Mouse (Mus musculus) subcutaneous adipose tissue, adult 2 months (tissue): Measurements from ENCODE around the gene Svs6. TPM values are rescaled to one million over a fixed set of nuclear protein-coding genes. Genes with fewer than 3 reads are reported as not detected.

Source experiments
- polyA plus RNA-seq: library from polyadenylated mRNA; depleted of rRNA; stranded (reverse); fragments of >200 nt; gene quantifications from 2 replicates; pipeline ENCODE4 v1.2.3, GENCODE M21; 2012; ENCODE audit warnings: low replicate concordance; rRNA removed

The Svs6 gene
- not detected in 2 replicates for polyA plus RNA-seq

GRCm38 (mm10) chr2:164316451-164316850 is at the start of gene Svs6:
TSS of gene Svs6 (plus strand) at chr2:164316751.

GRCm38 (mm10) chr2:164278359-164278758 is 38.2 kb upstream of the Svs6 start, which contains the start of gene Svs4:
TSS of gene Svs4 (minus strand) at chr2:164278459.

GRCm38 (mm10) chr2:164288968-164289367 is 27.6 kb upstream of the Svs6 start, which contains the start of gene Svs3a:
TSS of gene Svs3a (plus strand) at chr2:164289268.

GRCm38 (mm10) chr2:164332440-164332839 is 15.9 kb downstream of the Svs6 start, which contains the start of gene Svs5:
TSS of gene Svs5 (plus strand) at chr2:164332740.

Other genes starting within 250 kb of the Svs6 start
- 11.5 and 16.5 TPM in 2 replicates for gene Stk4, start 246.4 kb upstream of the Svs6 start, polyA plus RNA-seq
- gene Tomm34, start 245.6 kb upstream of the Svs6 start, polyA plus RNA-seq, result 49.5 and 50.0 TPM in 2 replicates
- 0.22 TPM in 1 of 2 replicates, not detected in the other for gene Kcns1, start 145.6 kb upstream of the Svs6 start, polyA plus RNA-seq
- gene Wfdc5, start 134.0 kb upstream of the Svs6 start, polyA plus RNA-seq, result not detected in 2 replicates
- gene Wfdc12, start 126.1 kb upstream of the Svs6 start, polyA plus RNA-seq, result 0.40 and 1.9 TPM in 2 replicates
- not detected in 2 replicates for gene Wfdc15a, start 116.6 kb upstream of the Svs6 start, polyA plus RNA-seq
- gene Wfdc15b, start 95.1 kb upstream of the Svs6 start, polyA plus RNA-seq, result 18.1 TPM in 1 of 2 replicates, not detected in the other
- gene Svs2, start 78.3 kb upstream of the Svs6 start, polyA plus RNA-seq, result 0.80 TPM in 1 of 2 replicates, not detected in the other
- gene Svs3b, start 60.1 kb upstream of the Svs6 start, polyA plus RNA-seq, result 0.17 TPM in 1 of 2 replicates, not detected in the other
- 2.5 TPM in 1 of 2 replicates, not detected in the other for gene Svs4, start 38.3 kb upstream of the Svs6 start, polyA plus RNA-seq
- gene Svs3a, start 27.5 kb upstream of the Svs6 start, polyA plus RNA-seq, result 0.39 TPM in 1 of 2 replicates, not detected in the other
- gene Svs5, start 16.0 kb downstream of the Svs6 start, polyA plus RNA-seq, result 0.23 and 8.3 TPM in 2 replicates
- gene Slpi, start 72.3 kb downstream of the Svs6 start, polyA plus RNA-seq, result 12.5 and 17.4 TPM in 2 replicates
- gene Rbpjl, start 86.4 kb downstream of the Svs6 start, polyA plus RNA-seq, result not detected in 2 replicates
- gene Matn4, start 88.4 kb downstream of the Svs6 start, polyA plus RNA-seq, result 0.42 and 1.4 TPM in 2 replicates
- gene Sdc4, start 127.1 kb downstream of the Svs6 start, polyA plus RNA-seq, result 23.4 and 58.2 TPM in 2 replicates
- 92.6 and 114 TPM in 2 replicates for gene Sys1, start 140.2 kb downstream of the Svs6 start, polyA plus RNA-seq
- 9.2 and 40.8 TPM in 2 replicates for gene Gm20458, start 144.2 kb downstream of the Svs6 start, polyA plus RNA-seq
- not detected in 2 replicates for gene Trp53tg5, start 157.0 kb downstream of the Svs6 start, polyA plus RNA-seq
- 55.8 and 81.1 TPM in 2 replicates for gene Dbndd2, start 169.4 kb downstream of the Svs6 start, polyA plus RNA-seq
- 101 and 156 TPM in 2 replicates for gene Pigt, start 180.8 kb downstream of the Svs6 start, polyA plus RNA-seq
- gene Wfdc2, start 245.7 kb downstream of the Svs6 start, polyA plus RNA-seq, result 0.20 and 463 TPM in 2 replicates